Mouse (Mus musculus) macrophage (primary cell): Measurements from ENCODE around the gene Irak4. TPM values are rescaled to one million over a fixed set of nuclear protein-coding genes. Genes with fewer than 3 reads are reported as not detected.

Experiments
- H3K27ac ChIP-seq: fragments of 350-480 bp; formaldehyde crosslinking; 2 replicates; pipeline ENCODE4 v1.9.0; 2021
- H3K36me3 ChIP-seq: fragments of 350-480 bp; formaldehyde crosslinking; 2 replicates; pipeline ENCODE4 v1.9.0; 2021; ENCODE audit errors: inconsistent target
- H3K4me3 ChIP-seq: fragments of 350-480 bp; formaldehyde crosslinking; 2 replicates; pipeline ENCODE4 v1.9.0; 2021; ENCODE audit errors: inconsistent target
- H3K79me2 ChIP-seq: fragments of 350-480 bp; formaldehyde crosslinking; 2 replicates; pipeline ENCODE4 v1.9.0; 2021; ENCODE audit errors: inconsistent target
- WGBS: methylation state at CpG from one replicate; pipeline ENCODE4 v1.1.7; 2026; ENCODE audit warnings: inconsistent platforms; ENCODE audit not compliant: missing documents; 5-methylcytosine and 5-hydroxymethylcytosine counted together
- polyA plus RNA-seq: library from polyadenylated mRNA; stranded (reverse); fragments of 250-400 nt; gene quantifications from 3 replicates; pipeline ENCODE4 v1.2.4, GENCODE M21; 2018; ENCODE audit warnings: inconsistent platforms

Irak4 gene
- polyA plus RNA-seq, 1 experiment from 2014 or later, result 43.3 TPM

- no peaks in the 10 kb centered on the region for H3K79me2 ChIP-seq
- WGBS, result 100% methylated on average over 1 of the region's 2 CpGs
- no peaks in the 10 kb centered on the region for H3K36me3 ChIP-seq
- H3K27ac ChIP-seq, result no peak overlapping the region
- H3K4me3 ChIP-seq, result no peak overlapping the region
Observed at GRCm38 (mm10) chr15:94628463-94628829, 85.0 kb downstream of the Irak4 start.

- Histone ChIP-seq H3K27ac (no peak within 1 kb of the TSS), H3K4me3 (no peak within 1 kb of the TSS), H3K79me2 (no peaks in the 10 kb centered on the region), H3K36me3 (no peaks in the 10 kb centered on the region)
- WGBS, result 1% methylated on average over 92 of the region's 96 CpGs
Observed at GRCm38 (mm10) chr15:94628830-94629601, 85.6 kb downstream of the Irak4 start, which contains the start of gene Tmem117. Gene Tmem117 (plus strand): TSS chr15:94629232.

- H3K27ac ChIP-seq, result no peak overlapping the region
- H3K4me3 ChIP-seq, result no peak overlapping the region
- no peaks in the 10 kb centered on the region for H3K79me2 ChIP-seq
- 88% methylated on average over 4 of the region's 4 CpGs for WGBS
- H3K36me3 ChIP-seq, result no peaks in the 10 kb centered on the region
Observed at GRCm38 (mm10) chr15:94630553-94630952, 87.1 kb downstream of the Irak4 start.

Other genes with a start within 250 kb of the Irak4 start
- not detected in 3 replicates for gene Adamts20, start 78.2 kb upstream of the Irak4 start, polyA plus RNA-seq
- 2.7 to 4.6 TPM (median 3.0 TPM) in 3 replicates for gene Pus7l, start 96 bp upstream of the Irak4 start, polyA plus RNA-seq
- gene Twf1, start 46.2 kb downstream of the Irak4 start, polyA plus RNA-seq, result 87.3 to 136 TPM (median 113 TPM) in 3 replicates
- gene Tmem117, start 85.6 kb downstream of the Irak4 start, polyA plus RNA-seq, result 0.11 TPM in 1 of 3 replicates, not detected in the others